Comparison of ENCODE assay signal across 8 mouse cellular contexts in the genomic region with DNA sequence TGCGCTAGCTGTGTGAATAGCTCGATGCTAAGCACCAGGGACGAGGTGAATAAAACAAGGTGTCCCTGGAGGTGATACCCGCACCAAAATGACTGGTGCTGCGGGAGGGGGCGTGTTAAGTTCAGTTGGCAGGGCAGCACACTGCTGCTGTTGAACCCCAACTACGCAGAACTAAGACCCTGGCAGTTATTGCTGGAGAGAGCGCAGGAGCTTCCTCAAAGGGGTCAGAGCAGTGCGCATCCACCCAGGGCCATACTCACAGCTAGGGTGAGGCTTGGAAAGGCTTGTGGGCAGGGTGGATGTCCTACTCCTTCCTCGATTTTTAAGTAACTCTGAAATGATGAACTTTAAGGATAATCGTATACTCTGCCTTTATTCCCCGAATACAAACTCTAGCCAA. TPM values are rescaled to one million over a fixed set of nuclear protein-coding genes. Genes with fewer than 3 reads are reported as not detected.
DNase-seq lines count a peak whose midpoint lies in the region; ATAC-seq and TF ChIP-seq lines count a peak whose summit lies in the region.

No protein-coding gene starts in this region.

- H3K27ac ChIP-seq in heart, embryonic 10.5 days, result peak overlapping the region; percentile 88
- H3K27ac ChIP-seq in forebrain, embryonic 16.5 days (ENCODE audit: low read length), result no peak overlapping the region
- peak overlapping the region; percentile 22; the same call in 1 of the 2 replicates for H3K27ac ChIP-seq in liver, postnatal 0 days (ENCODE audit: low read depth)

- intact Hi-C loops in heart, postnatal 10 days (cut with DNase I), result loop anchor here (10.0 kb wide), 1 partner anchor 691 kb away; no protein-coding TSS in a partner anchor

- H3K9me3 ChIP-seq in heart, embryonic 10.5 days, result no peaks in the 10 kb centered on the region
- no peaks in the 10 kb centered on the region for H3K9me3 ChIP-seq in E14TG2a.4 (ENCODE audit: low read length)
- no peaks in the 10 kb centered on the region for H3K9me3 ChIP-seq in forebrain, embryonic 16.5 days (ENCODE audit: control insufficient read depth, low read length)
- no peaks in the 10 kb centered on the region for H3K9me3 ChIP-seq in liver, postnatal 0 days (ENCODE audit: low read length)

- peaks cover 12% of the 10 kb centered on the region for H3K4me1 ChIP-seq in heart, embryonic 10.5 days
- peaks cover 66% of the 10 kb centered on the region for H3K4me1 ChIP-seq in E14TG2a.4 (replicated peaks; ENCODE audit: low read depth, low read length)
- H3K4me1 ChIP-seq in forebrain, embryonic 16.5 days (replicated peaks; ENCODE audit: control insufficient read depth, insufficient read depth, low read length), result peaks cover 10% of the 10 kb centered on the region
- 0 out of 2 replicates have a peak, but pooled peaks cover 2% of the 10 kb centered on the region for H3K4me1 ChIP-seq in liver, postnatal 0 days (ENCODE audit: insufficient read depth)

- WGBS in heart, embryonic 10.5 days, result 17% methylated on average over 12 of the region's 12 CpGs
- WGBS in forebrain, embryonic 16.5 days, result 17% methylated on average over 12 of the region's 12 CpGs
- 21% methylated on average over 12 of the region's 12 CpGs for WGBS in liver, postnatal 0 days (ENCODE audit: insufficient replicate concordance)

- TF ChIP-seq EP300 in liver, postnatal 0 days (IDR thresholded peaks at IDR 0.05; ENCODE audit: low read depth), result no peak

- H3K27me3 ChIP-seq in heart, embryonic 10.5 days (ENCODE audit: insufficient read depth, poor library complexity, severe bottlenecking), result peaks cover 31% of the 10 kb centered on the region
- peaks cover 34% of the 10 kb centered on the region for H3K27me3 ChIP-seq in E14TG2a.4 (ENCODE audit: insufficient read depth, low read length)
- H3K27me3 ChIP-seq in forebrain, embryonic 16.5 days (replicated peaks; ENCODE audit: control insufficient read depth, insufficient read depth, low read length), result peaks cover 4% of the 10 kb centered on the region
- peaks cover 10% of the 10 kb centered on the region for H3K27me3 ChIP-seq in liver, postnatal 0 days (ENCODE audit: insufficient read depth, low read length)

- peak overlapping the region; percentile 92 for H3K4me2 ChIP-seq in forebrain, embryonic 16.5 days (ENCODE audit: low read length)
- peak overlapping the region; percentile 94 for H3K4me2 ChIP-seq in liver, postnatal 0 days (ENCODE audit: low read depth, low read length)

- DNase-seq in heart, embryonic 10.5 days (ENCODE audit: low spot score), result no peak
- DNase-seq in heart, postnatal 10 days, result no peak
- DNase-seq in liver, postnatal 0 days, result no peak
- DNase-seq in ovary, postnatal 14 days (ENCODE audit: low spot score), result no peak
- no peak for DNase-seq in c-Kit-positive CD71-positive TER-119-positive erythroid progenitor cells, embryonic 14.5 days (ENCODE audit: low spot score)
- DNase-seq in embryo, embryonic 10 days (ENCODE audit: low spot score), result no peak

- peaks cover 21% of the 10 kb centered on the region for H3K36me3 ChIP-seq in heart, embryonic 10.5 days
- H3K36me3 ChIP-seq in E14TG2a.4 (ENCODE audit: insufficient read depth, low read length), result peaks cover 30% of the 10 kb centered on the region
- no peaks in the 10 kb centered on the region for H3K36me3 ChIP-seq in forebrain, embryonic 16.5 days (ENCODE audit: control insufficient read depth, insufficient read depth)
- peaks cover 7% of the 10 kb centered on the region for H3K36me3 ChIP-seq in liver, postnatal 0 days (replicated peaks; ENCODE audit: insufficient read depth, low read length)

- H3K9ac ChIP-seq in forebrain, embryonic 16.5 days (replicated peaks; ENCODE audit: low read depth, low read length), result peak overlapping the region; percentile 76
- H3K9ac ChIP-seq in liver, postnatal 0 days (replicated peaks), result peak overlapping the region; percentile 70

- ATAC-seq in forebrain, embryonic 16.5 days, result peak; percentile 37
- ATAC-seq in liver, postnatal 0 days, result no peak

- TF ChIP-seq CTCF in E14TG2a.4 (conservative IDR thresholded peaks at IDR 0.05; ENCODE audit: low read length), result no peak
- no peak for TF ChIP-seq CTCF in liver, postnatal 0 days (IDR thresholded peaks at IDR 0.05; ENCODE audit: low read depth)

- peak overlapping the region; percentile 80 for H3K4me3 ChIP-seq in heart, embryonic 10.5 days
- peak overlapping the region; percentile 92 for H3K4me3 ChIP-seq in E14TG2a.4 (replicated peaks; ENCODE audit: low read length)
- H3K4me3 ChIP-seq in forebrain, embryonic 16.5 days (replicated peaks; ENCODE audit: low read length), result peak overlapping the region; percentile 75
- peak overlapping the region; percentile 71 for H3K4me3 ChIP-seq in liver, postnatal 0 days (ENCODE audit: low read depth, low read length)

RNA-seq across cellular contexts. Expression of a gene that starts 0.5 kb away (rescaled TPM):
- polyA plus RNA-seq in heart, embryonic 10.5 days (2016; fragmentation: Nextera tagmentation; extraction: Ambion mirVana), result 15.2 and 19.8 TPM in 2 replicates
- 10 to 100 TPM; 11.3 to 15.1 TPM for total RNA-seq in heart, postnatal 10 days (2021)
- 11.1 and 12.3 TPM in 2 replicates for polyA plus RNA-seq in forebrain, embryonic 16.5 days (2015; fragmentation: Nextera tagmentation; extraction: Ambion mirVana)
- 3.2 and 3.7 TPM in 2 replicates for polyA plus RNA-seq in liver, postnatal 0 days (2015; fragmentation: Nextera tagmentation; extraction: Ambion mirVana)

RNA-seq across cellular contexts. Expression of a gene that starts 12.0 kb away (rescaled TPM):
- polyA plus RNA-seq in heart, embryonic 10.5 days (2016; fragmentation: Nextera tagmentation; extraction: Ambion mirVana), result 0.10 and 0.13 TPM in 2 replicates
- under 1 TPM in 1 of 2 experiments, not detected in 1; 0.48 TPM for total RNA-seq in heart, postnatal 10 days (2021)
- not detected in 2 replicates for polyA plus RNA-seq in forebrain, embryonic 16.5 days (2015; fragmentation: Nextera tagmentation; extraction: Ambion mirVana)
- not detected in 2 replicates for polyA plus RNA-seq in liver, postnatal 0 days (2015; fragmentation: Nextera tagmentation; extraction: Ambion mirVana)
